Mouse (Mus musculus): ENCODE measurements at regions not wholly inside any gene's neighbourhood (a gene's known extent, or its start where the extent isn't known, plus 50 kb on each side); places are given as distances from the start of the nearest gene placed in this dataset.

DNA sequence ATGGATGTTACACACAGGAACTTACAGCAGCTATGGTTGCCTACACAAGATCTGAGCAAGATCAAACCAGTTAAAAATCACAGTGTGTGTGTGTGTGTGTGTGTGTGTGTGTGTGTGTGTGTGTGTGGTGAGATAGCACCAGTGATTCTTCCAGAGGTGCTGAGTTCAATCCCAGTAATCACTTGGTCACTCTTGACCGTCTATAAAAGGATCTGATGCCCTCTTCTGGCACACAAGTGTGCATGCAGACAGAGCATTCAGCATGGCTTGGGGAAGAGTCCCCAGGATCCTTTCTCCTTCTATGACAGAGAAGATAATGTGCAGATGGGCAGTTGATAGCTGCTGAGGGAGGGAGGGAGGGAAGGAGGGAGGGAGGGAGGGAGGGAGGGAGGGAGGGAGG, 274.4 kb upstream of the Pkn2 start:
- no peak for TF ChIP-seq CTCF (IDR thresholded peaks at IDR 0.05; ENCODE audit: insufficient read depth, low read length)
- no peak for TF ChIP-seq POLR2A (IDR thresholded peaks at IDR 0.05; ENCODE audit: borderline replicate concordance, extremely low read depth, low read depth, low read length)
